Mouse (Mus musculus): ENCODE measurements at regions not wholly inside any gene's neighbourhood (a gene's known extent, or its start where the extent isn't known, plus 50 kb on each side); places are given as distances from the start of the nearest gene placed in this dataset.

- Histone ChIP-seq H3K9me3 (ENCODE audit: low read length) (no peaks in the 10 kb centered on the region), H3K4me2 (replicated peaks; ENCODE audit: low read depth, low read length) (no peak overlapping the region), H3K36me3 (ENCODE audit: insufficient read depth, low read length) (no peaks in the 10 kb centered on the region), H3K27me3 (replicated peaks; ENCODE audit: insufficient read depth, low read length) (no peaks in the 10 kb centered on the region), H3K27ac (ENCODE audit: low read length) (no peak overlapping the region), H3K4me1 (ENCODE audit: insufficient read depth, low read depth, low read length) (no peaks in the 10 kb centered on the region), H3K9ac (replicated peaks; ENCODE audit: low read depth) (no peak overlapping the region), H3K4me3 (ENCODE audit: low read depth, low read length) (no peak overlapping the region)
- TF ChIP-seq EP300 (IDR thresholded peaks at IDR 0.05) = no peak
- no peak for TF ChIP-seq CTCF (IDR thresholded peaks at IDR 0.05)
- WGBS = 56% methylated on average over 5 of the region's 5 CpGs
- DNase-seq (ENCODE audit: low spot score) (peak; percentile 17), ATAC-seq (no peak)
Measured at GRCm38 (mm10) chr15:27160986-27161385, 265.6 kb upstream of the Fbxl7 start.

- Histone ChIP-seq H3K9me3 (ENCODE audit: low read length) (no peaks in the 10 kb centered on the region), H3K27ac (ENCODE audit: low read length) (no peak overlapping the region), H3K4me1 (ENCODE audit: insufficient read depth, low read depth, low read length) (no peaks in the 10 kb centered on the region), H3K9ac (replicated peaks; ENCODE audit: low read depth) (no peak overlapping the region), H3K36me3 (ENCODE audit: insufficient read depth, low read length) (no peaks in the 10 kb centered on the region), H3K27me3 (replicated peaks; ENCODE audit: insufficient read depth, low read length) (no peaks in the 10 kb centered on the region), H3K4me2 (replicated peaks; ENCODE audit: low read depth, low read length) (no peak overlapping the region), H3K4me3 (ENCODE audit: low read depth, low read length) (no peak overlapping the region)
- 53% methylated on average over 1 of the region's 1 CpGs for WGBS
- ATAC-seq (no peak), DNase-seq (ENCODE audit: low spot score) (no peak)
- no peak for TF ChIP-seq EP300 (IDR thresholded peaks at IDR 0.05)
- no peak for TF ChIP-seq CTCF (IDR thresholded peaks at IDR 0.05)
Measured at GRCm38 (mm10) chr15:27167484-27167883, 272.1 kb upstream of the Fbxl7 start.

- no peaks in the 10 kb centered on the region for H3K36me3 ChIP-seq (ENCODE audit: insufficient read depth, low read length)
- H3K9ac ChIP-seq (replicated peaks; ENCODE audit: low read depth) = no peak overlapping the region
- WGBS = 88% methylated on average over 7 of the region's 7 CpGs
- no peak for TF ChIP-seq CTCF (IDR thresholded peaks at IDR 0.05)
- no peak for TF ChIP-seq EP300 (IDR thresholded peaks at IDR 0.05)
- H3K27ac ChIP-seq (ENCODE audit: low read length) = no peak overlapping the region
- no peak for ATAC-seq
- no peaks in the 10 kb centered on the region for H3K27me3 ChIP-seq (replicated peaks; ENCODE audit: insufficient read depth, low read length)
- H3K4me1 ChIP-seq (ENCODE audit: insufficient read depth, low read depth, low read length) = no peaks in the 10 kb centered on the region
- no peak for DNase-seq (ENCODE audit: low spot score)
- H3K9me3 ChIP-seq (ENCODE audit: low read length) = no peaks in the 10 kb centered on the region
- no peak overlapping the region for H3K4me3 ChIP-seq (ENCODE audit: low read depth, low read length)
- H3K4me2 ChIP-seq (replicated peaks; ENCODE audit: low read depth, low read length) = no peak overlapping the region
Measured at GRCm38 (mm10) chr15:27169846-27170245, 274.5 kb upstream of the Fbxl7 start.

- H3K36me3 ChIP-seq (ENCODE audit: insufficient read depth, low read length) = no peaks in the 10 kb centered on the region
- 21% methylated on average over 5 of the region's 5 CpGs for WGBS
- H3K9ac ChIP-seq (replicated peaks; ENCODE audit: low read depth) = no peak overlapping the region
- ATAC-seq (no peak), DNase-seq (ENCODE audit: low spot score) (no peak)
- no peaks in the 10 kb centered on the region for H3K27me3 ChIP-seq (replicated peaks; ENCODE audit: insufficient read depth, low read length)
- H3K4me2 ChIP-seq (replicated peaks; ENCODE audit: low read depth, low read length) = no peak overlapping the region
- no peak for TF ChIP-seq EP300 (IDR thresholded peaks at IDR 0.05)
- TF ChIP-seq CTCF (IDR thresholded peaks at IDR 0.05) = no peak
- H3K4me3 ChIP-seq (ENCODE audit: low read depth, low read length) = no peak overlapping the region
- H3K9me3 ChIP-seq (ENCODE audit: low read length) = no peaks in the 10 kb centered on the region
- no peak overlapping the region for H3K27ac ChIP-seq (ENCODE audit: low read length)
- no peaks in the 10 kb centered on the region for H3K4me1 ChIP-seq (ENCODE audit: insufficient read depth, low read depth, low read length)
Measured at GRCm38 (mm10) chr15:27173506-27173905, 278.1 kb upstream of the Fbxl7 start.

GRCm38 (mm10) chr15:27178084-27178935, 282.9 kb upstream of the Fbxl7 start:
- Histone ChIP-seq H3K27ac (ENCODE audit: low read length) (no peak overlapping the region), H3K9me3 (ENCODE audit: low read length) (no peaks in the 10 kb centered on the region), H3K36me3 (ENCODE audit: insufficient read depth, low read length) (no peaks in the 10 kb centered on the region), H3K4me2 (replicated peaks; ENCODE audit: low read depth, low read length) (no peak overlapping the region), H3K4me3 (ENCODE audit: low read depth, low read length) (no peak overlapping the region), H3K27me3 (replicated peaks; ENCODE audit: insufficient read depth, low read length) (no peaks in the 10 kb centered on the region), H3K9ac (replicated peaks; ENCODE audit: low read depth) (no peak overlapping the region), H3K4me1 (ENCODE audit: insufficient read depth, low read depth, low read length) (no peaks in the 10 kb centered on the region)
- DNase-seq (ENCODE audit: low spot score) (no peak), ATAC-seq (no peak)
- WGBS = 50% methylated on average over 13 of the region's 13 CpGs
- TF ChIP-seq CTCF (IDR thresholded peaks at IDR 0.05) (no peak), EP300 (IDR thresholded peaks at IDR 0.05) (no peak)

GRCm38 (mm10) chr15:27189699-27190098, 276.8 kb upstream of the Ank start:
- H3K9ac ChIP-seq (replicated peaks; ENCODE audit: low read depth) = no peak overlapping the region
- H3K4me1 ChIP-seq (ENCODE audit: insufficient read depth, low read depth, low read length) = no peaks in the 10 kb centered on the region
- no peak overlapping the region for H3K27ac ChIP-seq (ENCODE audit: low read length)
- H3K9me3 ChIP-seq (ENCODE audit: low read length) = no peaks in the 10 kb centered on the region
- ATAC-seq (no peak), DNase-seq (ENCODE audit: low spot score) (peak; percentile 59)
- H3K4me2 ChIP-seq (replicated peaks; ENCODE audit: low read depth, low read length) = no peak overlapping the region
- no peaks in the 10 kb centered on the region for H3K36me3 ChIP-seq (ENCODE audit: insufficient read depth, low read length)
- no peaks in the 10 kb centered on the region for H3K27me3 ChIP-seq (replicated peaks; ENCODE audit: insufficient read depth, low read length)
- no peak overlapping the region for H3K4me3 ChIP-seq (ENCODE audit: low read depth, low read length)
- TF ChIP-seq CTCF (IDR thresholded peaks at IDR 0.05) (peak; percentile 86), EP300 (IDR thresholded peaks at IDR 0.05) (no peak)
- 35% methylated on average over 4 of the region's 4 CpGs for WGBS
